Mouse (Mus musculus) forelimb bud, embryonic 11.5 days (tissue): Measurements from ENCODE around the gene Gm20388.
A peak's percentile ranks its signal among the peaks of the same experiment; 100 is the strongest.

Experiments
- DNase-seq: peaks from one replicate; pipeline ENCODE4 v3.0.0-alpha.2; 2012; ENCODE audit warnings: low read depth, low spot score

Gm20388 gene

GRCm38 (mm10) chr8:122092476-122092875, 2181.8 kb downstream of the Gm20388 start:
- no peak for DNase-seq

GRCm38 (mm10) chr8:122098766-122099165, 2188.1 kb downstream of the Gm20388 start:
- no peak for DNase-seq

- DNase-seq: no peak
Measured at GRCm38 (mm10) chr8:122099711-122100220, 2189.1 kb downstream of the Gm20388 start.

- no peak for DNase-seq
Measured at GRCm38 (mm10) chr8:122101816-122102215, 2191.2 kb downstream of the Gm20388 start.

- DNase-seq: no peak
Measured at GRCm38 (mm10) chr8:122102286-122102685, 2191.6 kb downstream of the Gm20388 start.

GRCm38 (mm10) chr8:122103241-122103640, 2192.6 kb downstream of the Gm20388 start:
- DNase-seq: no peak

- no peak for DNase-seq
Measured at GRCm38 (mm10) chr8:122104658-122105057, 2194.0 kb downstream of the Gm20388 start.

GRCm38 (mm10) chr8:122106270-122106669, 2195.6 kb downstream of the Gm20388 start:
- no peak for DNase-seq

- DNase-seq: no peak
Measured at GRCm38 (mm10) chr8:122110240-122110866, 2199.7 kb downstream of the Gm20388 start.

GRCm38 (mm10) chr8:122110867-122111253, 2200.2 kb downstream of the Gm20388 start:
- no peak for DNase-seq

- DNase-seq: no peak
Measured at GRCm38 (mm10) chr8:122111745-122112144, 2201.1 kb downstream of the Gm20388 start.

- DNase-seq: no peak
Measured at GRCm38 (mm10) chr8:122112264-122112965, 2201.8 kb downstream of the Gm20388 start.

- DNase-seq: no peak
Measured at GRCm38 (mm10) chr8:122114890-122115289, 2204.2 kb downstream of the Gm20388 start.

- DNase-seq: no peak
Measured at GRCm38 (mm10) chr8:122116716-122117357, 2206.2 kb downstream of the Gm20388 start.

GRCm38 (mm10) chr8:122118097-122118496, 2207.5 kb downstream of the Gm20388 start:
- DNase-seq: no peak

GRCm38 (mm10) chr8:122118536-122118935, 2207.9 kb downstream of the Gm20388 start:
- no peak for DNase-seq

GRCm38 (mm10) chr8:122124326-122124725, 2213.7 kb downstream of the Gm20388 start:
- peak; percentile 29 for DNase-seq

GRCm38 (mm10) chr8:122126659-122127058, 2216.0 kb downstream of the Gm20388 start:
- DNase-seq: no peak

- no peak for DNase-seq
Measured at GRCm38 (mm10) chr8:122134121-122134529, 2223.5 kb downstream of the Gm20388 start.

- no peak for DNase-seq
Measured at GRCm38 (mm10) chr8:122135494-122135893, 2224.9 kb downstream of the Gm20388 start.

- peak; percentile 25 for DNase-seq
Measured at GRCm38 (mm10) chr8:122139784-122140183, 2229.1 kb downstream of the Gm20388 start.

GRCm38 (mm10) chr8:122140411-122140810, 2229.8 kb downstream of the Gm20388 start:
- DNase-seq: no peak
